Mouse (Mus musculus): ENCODE data around the gene Hspa2. TPM values are rescaled to one million over a fixed set of nuclear protein-coding genes. Genes with fewer than 3 reads are reported as not detected.
"Not testable (repeated sequence)": the region's sequence is repeated elsewhere in the genome, so short reads cannot be mapped to it uniquely, and the experiment has no call there.

Hspa2 gene
- polyA plus RNA-seq, 1 experiment from 2014 or later: 11.6 TPM

GRCm38 (mm10) chr12:76418346-76418745, 14.4 kb downstream of the Hspa2 start:
- Histone ChIP-seq H3K27ac (ENCODE audit: low read length) (no peak overlapping the region), H3K4me1 (ENCODE audit: control insufficient read depth, insufficient read depth, low read length) (peaks cover 5% of the 10 kb centered on the region), H3K27me3 (replicated peaks; ENCODE audit: control insufficient read depth, insufficient read depth, low read length) (no peaks in the 10 kb centered on the region), H3K9ac (ENCODE audit: low read depth, low read length) (no peak overlapping the region), H3K36me3 (ENCODE audit: control insufficient read depth, insufficient read depth, low read length) (no peaks in the 10 kb centered on the region), H3K9me3 (ENCODE audit: control insufficient read depth, low read length) (peaks cover 3% of the 10 kb centered on the region), H3K4me2 (ENCODE audit: low read depth, low read length) (no peak overlapping the region), H3K4me3 (ENCODE audit: low read length) (no peak overlapping the region)
- ATAC-seq: no peak
- WGBS: 96% methylated on average over 5 of the region's 5 CpGs

- Histone ChIP-seq H3K4me2 (ENCODE audit: low read depth, low read length) (no peak overlapping the region), H3K4me1 (ENCODE audit: control insufficient read depth, insufficient read depth, low read length) (no peaks in the 10 kb centered on the region), H3K36me3 (ENCODE audit: control insufficient read depth, insufficient read depth, low read length) (no peaks in the 10 kb centered on the region), H3K9ac (ENCODE audit: low read depth, low read length) (no peak overlapping the region), H3K27me3 (replicated peaks; ENCODE audit: control insufficient read depth, insufficient read depth, low read length) (no peaks in the 10 kb centered on the region), H3K27ac (ENCODE audit: low read length) (no peak overlapping the region), H3K9me3 (ENCODE audit: control insufficient read depth, low read length) (no peaks in the 10 kb centered on the region), H3K4me3 (ENCODE audit: low read length) (no peak overlapping the region)
- ATAC-seq: no peak
- 91% methylated on average over 3 of the region's 3 CpGs for WGBS
Measured at GRCm38 (mm10) chr12:76425256-76425655, 21.3 kb downstream of the Hspa2 start.

GRCm38 (mm10) chr12:76427546-76427945, 23.6 kb downstream of the Hspa2 start:
- H3K27me3 ChIP-seq (replicated peaks; ENCODE audit: control insufficient read depth, insufficient read depth, low read length): no peaks in the 10 kb centered on the region
- no peak overlapping the region for H3K4me3 ChIP-seq (ENCODE audit: low read length)
- ATAC-seq: no peak
- H3K4me1 ChIP-seq (ENCODE audit: control insufficient read depth, insufficient read depth, low read length): no peaks in the 10 kb centered on the region
- no peaks in the 10 kb centered on the region for H3K9me3 ChIP-seq (ENCODE audit: control insufficient read depth, low read length)
- H3K27ac ChIP-seq (ENCODE audit: low read length): no peak overlapping the region
- no peaks in the 10 kb centered on the region for H3K36me3 ChIP-seq (ENCODE audit: control insufficient read depth, insufficient read depth, low read length)
- WGBS: 56% methylated on average over 5 of the region's 5 CpGs
- no peak overlapping the region for H3K4me2 ChIP-seq (ENCODE audit: low read depth, low read length)
- no peak overlapping the region for H3K9ac ChIP-seq (ENCODE audit: low read depth, low read length)

GRCm38 (mm10) chr12:76430879-76431406, 27.0 kb downstream of the Hspa2 start:
- ATAC-seq: no peak
- peaks cover 6% of the 10 kb centered on the region; the same call in 1 of the 2 replicates for H3K4me1 ChIP-seq (ENCODE audit: control insufficient read depth, insufficient read depth, low read length)

GRCm38 (mm10) chr12:76431431-76431830, 27.5 kb downstream of the Hspa2 start:
- H3K4me1 ChIP-seq (ENCODE audit: control insufficient read depth, insufficient read depth, low read length): peaks cover 6% of the 10 kb centered on the region; the same call in 1 of the 2 replicates
- H3K9ac ChIP-seq (ENCODE audit: low read depth, low read length): no peak overlapping the region
- WGBS: 72% methylated on average over 6 of the region's 6 CpGs
- no peaks in the 10 kb centered on the region for H3K36me3 ChIP-seq (ENCODE audit: control insufficient read depth, insufficient read depth, low read length)
- no peak overlapping the region for H3K4me3 ChIP-seq (ENCODE audit: low read length)
- H3K4me2 ChIP-seq (ENCODE audit: low read depth, low read length): no peak overlapping the region
- H3K9me3 ChIP-seq (ENCODE audit: control insufficient read depth, low read length): no peaks in the 10 kb centered on the region
- H3K27me3 ChIP-seq (replicated peaks; ENCODE audit: control insufficient read depth, insufficient read depth, low read length): no peaks in the 10 kb centered on the region
- ATAC-seq: no peak
- no peak overlapping the region for H3K27ac ChIP-seq (ENCODE audit: low read length)

More at GRCm38 (mm10) chr12:76430879-76431406, 27.0 kb downstream of the Hspa2 start:
- H3K27ac ChIP-seq (ENCODE audit: low read length): no peak overlapping the region
- H3K9ac ChIP-seq (ENCODE audit: low read depth, low read length): no peak overlapping the region
- H3K4me2 ChIP-seq (ENCODE audit: low read depth, low read length): no peak overlapping the region
- H3K4me3 ChIP-seq (ENCODE audit: low read length): no peak overlapping the region
- no peaks in the 10 kb centered on the region for H3K9me3 ChIP-seq (ENCODE audit: control insufficient read depth, low read length)
- WGBS: 49% methylated on average over 5 of the region's 5 CpGs
- no peaks in the 10 kb centered on the region for H3K27me3 ChIP-seq (replicated peaks; ENCODE audit: control insufficient read depth, insufficient read depth, low read length)
- no peaks in the 10 kb centered on the region for H3K36me3 ChIP-seq (ENCODE audit: control insufficient read depth, insufficient read depth, low read length)

GRCm38 (mm10) chr12:76434111-76434510, 30.1 kb downstream of the Hspa2 start:
- Histone ChIP-seq H3K4me1 (ENCODE audit: control insufficient read depth, insufficient read depth, low read length) (peaks cover 6% of the 10 kb centered on the region; the same call in 1 of the 2 replicates), H3K9me3 (ENCODE audit: control insufficient read depth, low read length) (no peaks in the 10 kb centered on the region), H3K9ac (ENCODE audit: low read depth, low read length) (no peak overlapping the region), H3K27me3 (replicated peaks; ENCODE audit: control insufficient read depth, insufficient read depth, low read length) (no peaks in the 10 kb centered on the region), H3K27ac (ENCODE audit: low read length) (no peak overlapping the region), H3K36me3 (ENCODE audit: control insufficient read depth, insufficient read depth, low read length) (no peaks in the 10 kb centered on the region), H3K4me3 (ENCODE audit: low read length) (no peak overlapping the region), H3K4me2 (ENCODE audit: low read depth, low read length) (no peak overlapping the region)
- WGBS: 51% methylated on average over 7 of the region's 7 CpGs
- ATAC-seq: no peak

GRCm38 (mm10) chr12:76435084-76435483, 31.1 kb downstream of the Hspa2 start:
- Histone ChIP-seq H3K27ac (ENCODE audit: low read length) (no peak overlapping the region), H3K4me3 (ENCODE audit: low read length) (peak overlapping the region; percentile 42), H3K4me1 (ENCODE audit: control insufficient read depth, insufficient read depth, low read length) (peaks cover 6% of the 10 kb centered on the region; the same call in 1 of the 2 replicates), H3K9ac (ENCODE audit: low read depth, low read length) (peak overlapping the region; percentile 63), H3K9me3 (ENCODE audit: control insufficient read depth, low read length) (no peaks in the 10 kb centered on the region), H3K27me3 (replicated peaks; ENCODE audit: control insufficient read depth, insufficient read depth, low read length) (no peaks in the 10 kb centered on the region), H3K4me2 (ENCODE audit: low read depth, low read length) (peak overlapping the region; percentile 66), H3K36me3 (ENCODE audit: control insufficient read depth, insufficient read depth, low read length) (no peaks in the 10 kb centered on the region)
- WGBS: 8% methylated on average over 17 of the region's 17 CpGs
- 0 out of 2 replicates have a peak, but pooled peaks have one; percentile 28 for ATAC-seq

GRCm38 (mm10) chr12:76435549-76435948, 31.6 kb downstream of the Hspa2 start:
- H3K36me3 ChIP-seq (ENCODE audit: control insufficient read depth, insufficient read depth, low read length): no peaks in the 10 kb centered on the region
- H3K9ac ChIP-seq (ENCODE audit: low read depth, low read length): no peak overlapping the region; the same call in 1 of the 2 replicates
- ATAC-seq: no peak
- H3K27me3 ChIP-seq (replicated peaks; ENCODE audit: control insufficient read depth, insufficient read depth, low read length): no peaks in the 10 kb centered on the region
- H3K9me3 ChIP-seq (ENCODE audit: control insufficient read depth, low read length): no peaks in the 10 kb centered on the region
- 32% methylated on average over 8 of the region's 8 CpGs for WGBS
- H3K27ac ChIP-seq (ENCODE audit: low read length): no peak overlapping the region
- peak overlapping the region; percentile 66 for H3K4me2 ChIP-seq (ENCODE audit: low read depth, low read length)
- H3K4me1 ChIP-seq (ENCODE audit: control insufficient read depth, insufficient read depth, low read length): peaks cover 6% of the 10 kb centered on the region; the same call in 1 of the 2 replicates
- H3K4me3 ChIP-seq (ENCODE audit: low read length): no peak overlapping the region; the same call in 1 of the 2 replicates

GRCm38 (mm10) chr12:76443488-76443887, 39.5 kb downstream of the Hspa2 start:
- H3K27me3 ChIP-seq (replicated peaks; ENCODE audit: control insufficient read depth, insufficient read depth, low read length); ATAC-seq; H3K4me1 ChIP-seq (ENCODE audit: control insufficient read depth, insufficient read depth, low read length); H3K4me3 ChIP-seq (ENCODE audit: low read length); H3K9ac ChIP-seq (ENCODE audit: low read depth, low read length); H3K4me2 ChIP-seq (ENCODE audit: low read depth, low read length); H3K9me3 ChIP-seq (ENCODE audit: control insufficient read depth, low read length); H3K27ac ChIP-seq (ENCODE audit: low read length); H3K36me3 ChIP-seq (ENCODE audit: control insufficient read depth, insufficient read depth, low read length): not testable (repeated sequence)
- WGBS: 84% methylated on average over 6 of the region's 6 CpGs

- H3K27ac ChIP-seq (ENCODE audit: low read length): no peak overlapping the region
- H3K4me1 ChIP-seq (ENCODE audit: control insufficient read depth, insufficient read depth, low read length): 0 out of 2 replicates have a peak, but pooled peaks cover 4% of the 10 kb centered on the region
- H3K9me3 ChIP-seq (ENCODE audit: control insufficient read depth, low read length): no peaks in the 10 kb centered on the region
- H3K27me3 ChIP-seq (replicated peaks; ENCODE audit: control insufficient read depth, insufficient read depth, low read length): no peaks in the 10 kb centered on the region
- no peaks in the 10 kb centered on the region for H3K36me3 ChIP-seq (ENCODE audit: control insufficient read depth, insufficient read depth, low read length)
- H3K9ac ChIP-seq (ENCODE audit: low read depth, low read length): no peak overlapping the region
- peak; percentile 44 for ATAC-seq
- H3K4me3 ChIP-seq (ENCODE audit: low read length): peak overlapping the region; percentile 26; the same call in 1 of the 2 replicates
- 63% methylated on average over 10 of the region's 10 CpGs for WGBS
- H3K4me2 ChIP-seq (ENCODE audit: low read depth, low read length): peak overlapping the region; percentile 1; the same call in 1 of the 2 replicates
Measured at GRCm38 (mm10) chr12:76444359-76444772, 40.4 kb downstream of the Hspa2 start.

Data from intestine, embryonic 16.5 days (tissue).